Mouse (Mus musculus) lung, postnatal 14 days (tissue): ENCODE data around the gene Dnmt1.

Experiments
- DNase-seq: peaks from one replicate; pipeline ENCODE4 v3.0.0; 2021

Dnmt1 gene

GRCm38 (mm10) chr9:20916160-20916559, 43.5 kb downstream of the Dnmt1 start:
- DNase-seq = peak; percentile 39

- no peak for DNase-seq
Observed at GRCm38 (mm10) chr9:20909948-20910347, 49.7 kb downstream of the Dnmt1 start.

GRCm38 (mm10) chr9:20902174-20902491, 57.6 kb downstream of the Dnmt1 start:
- DNase-seq = no peak

- DNase-seq = peak; percentile 52
Observed at GRCm38 (mm10) chr9:20901466-20902173, 58.1 kb downstream of the Dnmt1 start.

GRCm38 (mm10) chr9:20898511-20899073, 61.1 kb downstream of the Dnmt1 start, which contains the start of gene Eif3g:
TSS of gene Eif3g (minus strand) at chr9:20898623.
- peak; percentile 90 for DNase-seq

DNA sequence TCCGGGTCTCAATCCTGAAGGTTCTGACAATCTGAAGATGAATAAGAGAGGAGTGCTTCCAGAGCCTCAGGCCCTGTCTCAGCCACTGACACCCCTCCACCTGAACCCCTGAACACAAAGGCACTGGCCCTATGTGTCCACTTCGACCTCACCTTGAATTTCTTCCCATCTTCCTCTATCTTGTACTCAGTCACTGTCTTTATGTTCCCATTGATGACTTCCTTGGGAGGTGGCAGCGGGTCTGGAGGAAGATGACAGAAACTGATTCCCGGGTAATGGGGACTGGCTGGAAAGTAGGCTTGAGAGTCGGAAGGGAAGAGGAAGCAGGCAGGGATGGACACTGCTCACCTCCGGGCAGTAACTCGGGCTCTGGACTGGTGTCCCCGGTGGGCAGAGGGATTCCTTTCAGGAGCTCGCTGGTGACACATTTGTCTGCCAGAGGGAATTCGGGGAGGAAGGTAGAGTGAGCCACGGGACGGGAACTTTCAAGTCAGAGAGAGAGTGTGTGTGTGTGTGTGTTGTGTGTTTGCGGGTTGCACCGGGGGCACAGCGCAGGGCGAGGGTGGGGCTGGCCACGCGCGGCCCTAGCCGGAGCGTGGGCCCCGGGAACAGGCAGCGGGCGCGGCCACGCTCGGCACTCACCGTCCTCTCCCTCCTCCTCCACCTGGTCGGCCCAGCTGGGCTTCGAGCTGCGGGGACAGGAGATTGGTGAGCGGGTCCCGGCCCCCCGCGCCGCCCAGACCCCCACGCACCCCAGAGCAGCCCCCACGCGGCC, 61.8 kb downstream of the Dnmt1 start:
- DNase-seq = no peak

GRCm38 (mm10) chr9:20895382-20895781, 64.3 kb downstream of the Dnmt1 start:
- no peak for DNase-seq

GRCm38 (mm10) chr9:20894629-20895028, 65.1 kb downstream of the Dnmt1 start:
- DNase-seq = no peak

- no peak for DNase-seq
Observed at GRCm38 (mm10) chr9:20893590-20894343, 65.9 kb downstream of the Dnmt1 start.

- DNase-seq = no peak
Observed at GRCm38 (mm10) chr9:20893069-20893468, 66.6 kb downstream of the Dnmt1 start.

DNA sequence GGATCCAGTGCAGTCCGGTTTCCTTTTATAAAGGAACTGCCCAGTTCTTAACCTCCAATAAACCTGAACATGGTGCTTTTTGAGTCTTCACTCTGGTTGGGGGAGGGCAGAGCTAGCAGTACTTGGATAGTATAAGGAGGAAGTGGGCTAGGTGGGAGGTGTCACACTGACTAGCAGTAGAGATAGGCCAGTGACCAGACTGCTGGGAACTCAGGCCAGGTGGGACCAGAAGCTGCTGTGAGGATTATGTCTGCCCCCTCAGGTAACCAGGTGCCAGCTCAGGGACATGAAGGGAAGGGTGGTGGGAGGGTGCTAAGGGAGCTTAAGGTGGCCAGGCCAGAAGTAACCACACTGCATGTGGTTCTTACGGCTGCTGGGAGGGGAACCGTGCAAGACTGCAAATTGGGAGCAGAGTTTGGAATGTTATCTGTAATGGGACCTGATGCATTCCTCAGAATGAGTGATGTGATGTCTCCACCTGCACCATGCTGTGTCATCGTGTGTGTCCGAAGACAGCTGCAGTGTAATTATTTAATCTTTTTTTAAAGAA, 67.5 kb downstream of the Dnmt1 start:
- DNase-seq = no peak

- no peak for DNase-seq
Observed at GRCm38 (mm10) chr9:20891339-20892103, 68.2 kb downstream of the Dnmt1 start.

DNA sequence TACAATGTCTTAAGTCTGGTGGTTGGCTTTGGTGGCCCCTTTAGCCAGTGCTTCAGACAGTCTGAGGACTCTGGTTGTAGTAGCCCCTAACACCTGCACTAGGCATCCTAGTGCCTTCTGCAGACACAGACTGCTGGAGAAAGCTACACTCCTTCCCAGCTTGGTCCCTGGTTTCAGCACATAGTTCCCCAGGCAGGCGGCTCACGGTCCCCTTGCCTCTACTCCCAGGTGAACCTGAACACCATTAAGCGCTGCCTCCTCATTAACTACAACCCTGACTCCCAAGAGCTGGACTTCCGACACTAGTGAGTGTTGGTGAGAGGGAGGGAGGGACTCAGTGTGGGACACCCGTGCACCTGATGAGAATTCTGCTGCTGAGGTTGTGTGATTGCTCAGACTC, 69.3 kb downstream of the Dnmt1 start:
- no peak for DNase-seq

- DNase-seq = no peak
Observed at GRCm38 (mm10) chr9:20889185-20890141, 70.2 kb downstream of the Dnmt1 start.

DNA sequence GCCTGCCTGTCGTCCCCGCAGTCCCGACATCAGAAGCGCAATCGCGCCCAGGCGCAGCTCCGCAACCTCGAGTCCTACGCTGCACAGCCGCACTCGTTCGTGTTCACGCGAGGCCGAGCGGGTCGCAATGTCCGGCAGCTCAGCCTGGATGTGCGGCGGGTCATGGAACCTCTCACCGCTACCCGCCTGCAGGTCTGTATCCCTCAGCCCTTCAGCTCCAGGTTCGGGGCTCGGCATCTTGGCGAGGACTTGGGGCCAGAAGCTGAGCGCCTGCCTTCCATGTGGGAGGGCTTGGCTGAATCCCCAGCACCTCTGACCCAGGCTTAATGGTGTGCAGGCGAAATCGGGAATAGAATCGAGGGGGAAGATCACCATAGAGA, 71.3 kb downstream of the Dnmt1 start:
- no peak for DNase-seq

GRCm38 (mm10) chr9:20887704-20888385, 71.8 kb downstream of the Dnmt1 start, which contains the start of gene Ppan:
TSS of gene Ppan (plus strand) at chr9:20888175.
- DNase-seq = peak; percentile 96

- DNase-seq = no peak
Observed at GRCm38 (mm10) chr9:20887191-20887590, 72.5 kb downstream of the Dnmt1 start.

- DNase-seq = no peak
Observed at GRCm38 (mm10) chr9:20886563-20886962, 73.1 kb downstream of the Dnmt1 start.

- DNase-seq = no peak
Observed at GRCm38 (mm10) chr9:20879097-20879792, 80.4 kb downstream of the Dnmt1 start, which contains the start of gene Angptl6. TSS of gene Angptl6 (minus strand) at chr9:20879727.

- DNase-seq = no peak
Observed at GRCm38 (mm10) chr9:20878710-20879065, 81.0 kb downstream of the Dnmt1 start.
